Mouse (Mus musculus) limb, embryonic 11.5 days (tissue): Measurements from ENCODE around the gene Art5. TPM values are rescaled to one million over a fixed set of nuclear protein-coding genes. Genes with fewer than 3 reads are reported as not detected.

ENCODE experiments used
- ATAC-seq: fragments of 200-750 bp; cut with Nextera tagmentation; 2 replicates; pipeline ENCODE4 v1.8.0; 2017; ENCODE audit warnings: low read depth; ENCODE audit not compliant: insufficient number of reproducible peaks, low FRiP score, low TSS enrichment
- DNase-seq: peaks from one replicate; pipeline ENCODE4 v3.0.0-alpha.2; 2015; ENCODE audit warnings: low spot score
- H3K27ac ChIP-seq: fragments of 300-500 bp; sonication (generic); replicated peaks from 2 replicates; pipeline ENCODE4 v1.5.1; 2014; ENCODE audit warnings: low read depth, mild to moderate bottlenecking, low read length
- H3K27me3 ChIP-seq: fragments of 300-500 bp; sonication (generic); 2 replicates; pipeline ENCODE4 v1.6.1; 2014; ENCODE audit warnings: mild to moderate bottlenecking, low read length, mixed read lengths; ENCODE audit not compliant: control insufficient read depth, insufficient read depth
- H3K36me3 ChIP-seq: fragments of 300-500 bp; sonication (generic); 2 replicates; pipeline ENCODE4 v1.6.1; 2014; ENCODE audit warnings: mild to moderate bottlenecking, low read length, moderate library complexity, mixed read lengths; ENCODE audit not compliant: control insufficient read depth, insufficient read depth
- H3K4me1 ChIP-seq: fragments of 300-500 bp; sonication (generic); 2 replicates; pipeline ENCODE4 v1.6.1; 2014; ENCODE audit warnings: low read length, mixed read lengths; ENCODE audit not compliant: control insufficient read depth, insufficient read depth
- H3K4me2 ChIP-seq: fragments of 300-500 bp; sonication (generic); 2 replicates; pipeline ENCODE4 v1.6.1; 2014; ENCODE audit warnings: low read depth, mild to moderate bottlenecking, moderate library complexity; ENCODE audit not compliant: severe bottlenecking
- H3K4me3 ChIP-seq: fragments of 300-500 bp; sonication (generic); 2 replicates; pipeline ENCODE4 v1.5.1; 2014; ENCODE audit warnings: low read depth, low read length
- H3K9ac ChIP-seq: fragments of 300-500 bp; sonication (generic); 2 replicates; pipeline ENCODE4 v1.6.1; 2014; ENCODE audit warnings: mild to moderate bottlenecking, low read length
- H3K9me3 ChIP-seq: fragments of 300-500 bp; sonication (generic); 2 replicates; pipeline ENCODE4 v1.6.1; 2016; ENCODE audit warnings: low read length; ENCODE audit not compliant: control insufficient read depth
- WGBS: fragments of 180-500 bp; shearing (Covaris S2); extraction: QIAGEN DNeasy Blood & Tissue Kit; methylation state at CpG from one replicate; pipeline ENCODE4 v1.1.7; 2014; 5-methylcytosine and 5-hydroxymethylcytosine counted together
- polyA plus RNA-seq: library from polyadenylated mRNA; unstranded; fragments of >200 nt; fragmentation: Nextera tagmentation; extraction: Ambion mirVana; gene quantifications from 2 replicates; pipeline ENCODE4 v1.2.1, GENCODE M21; 2014

Art5 gene
- polyA plus RNA-seq, 1 experiment from 2014 or later = 4.9 TPM

DNA sequence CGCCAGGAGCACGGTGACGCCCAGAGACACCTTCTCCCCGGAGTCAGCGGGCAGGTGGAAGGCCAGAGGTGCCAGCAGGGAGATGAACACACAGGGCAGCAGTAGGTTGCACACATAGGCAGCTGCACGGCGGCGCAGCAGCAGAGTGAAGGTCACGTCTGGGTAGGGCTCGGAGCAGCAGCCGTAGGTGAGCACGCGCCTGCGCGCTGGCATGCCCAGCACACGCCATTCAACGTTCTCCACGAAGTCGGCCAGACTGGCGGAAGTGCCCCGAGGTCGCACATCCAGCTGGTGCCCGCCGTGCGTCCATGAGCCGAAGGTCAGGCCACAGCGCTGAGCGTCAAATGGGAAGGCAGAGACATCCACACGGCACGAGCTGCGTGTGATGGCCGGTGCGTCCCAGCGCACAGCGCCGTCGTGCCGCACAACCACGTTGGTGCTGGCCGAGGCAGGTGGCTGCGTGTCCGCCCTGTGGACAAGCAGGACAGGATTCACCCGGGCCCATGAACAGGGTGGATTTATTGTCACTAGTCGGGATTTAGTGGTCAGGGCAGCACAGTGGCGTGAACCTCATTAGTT lies 4.0 kb upstream of the Art5 start:
- H3K4me3 ChIP-seq = no peak overlapping the region
- H3K36me3 ChIP-seq = no peaks in the 10 kb centered on the region
- no peaks in the 10 kb centered on the region for H3K9me3 ChIP-seq
- ATAC-seq (no peak), DNase-seq (no peak)
- 78% methylated on average over 45 of the region's 45 CpGs for WGBS
- H3K27ac ChIP-seq = no peak overlapping the region
- no peaks in the 10 kb centered on the region for H3K4me1 ChIP-seq
- no peak overlapping the region for H3K4me2 ChIP-seq
- H3K27me3 ChIP-seq = no peaks in the 10 kb centered on the region
- no peak overlapping the region for H3K9ac ChIP-seq

DNA sequence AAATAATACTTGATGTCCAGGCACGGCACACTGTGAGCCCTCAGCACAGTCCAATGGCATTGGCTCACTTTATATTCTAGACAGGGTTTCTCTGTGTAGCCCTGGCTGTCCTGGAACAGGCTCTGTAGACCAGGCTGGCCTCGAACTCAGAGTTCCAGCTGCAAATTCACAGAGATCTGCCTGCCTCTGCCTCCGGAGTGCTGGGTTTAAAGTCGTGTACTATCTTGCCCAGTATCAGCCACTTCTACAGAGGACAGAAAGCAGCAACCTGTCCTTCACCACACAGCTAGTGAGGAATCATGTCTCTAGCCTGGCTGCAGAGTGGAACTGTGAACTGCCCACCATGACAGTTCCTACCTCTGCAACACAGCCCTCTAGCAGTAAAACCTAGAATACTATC lies 457 bp upstream of the Art5 start:
- Histone ChIP-seq H3K27me3 (0 out of 2 replicates have a peak, but pooled peaks cover 2% of the 10 kb centered on the region), H3K9me3 (no peaks in the 10 kb centered on the region), H3K4me1 (peaks cover 5% of the 10 kb centered on the region; the same call in 1 of the 2 replicates), H3K27ac (no peak overlapping the region), H3K4me2 (no peak overlapping the region), H3K4me3 (no peak overlapping the region), H3K36me3 (no peaks in the 10 kb centered on the region), H3K9ac (no peak overlapping the region)
- WGBS = 91% methylated on average over 4 of the region's 4 CpGs
- ATAC-seq (no peak), DNase-seq (no peak)

DNA sequence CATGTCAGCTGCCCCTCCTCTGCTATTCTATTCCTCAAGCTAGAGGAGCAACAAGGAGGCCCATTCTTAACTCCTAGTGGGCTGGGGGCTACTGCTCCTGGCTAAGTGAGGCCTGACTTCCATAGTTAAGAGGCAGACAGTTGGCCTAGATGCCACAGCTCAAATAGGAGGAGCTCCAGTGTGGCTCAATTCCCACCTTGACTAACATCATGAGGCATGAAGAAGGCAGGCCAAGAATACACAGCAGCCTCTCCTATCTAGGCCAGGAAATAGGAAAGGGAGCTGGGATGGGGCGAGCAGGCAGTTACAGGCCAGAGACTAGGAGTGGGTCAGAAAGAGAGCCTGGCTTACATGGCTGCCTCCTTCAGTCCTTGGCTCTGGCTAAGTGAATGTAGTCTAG lies 1.1 kb downstream of the Art5 start:
- no peaks in the 10 kb centered on the region for H3K36me3 ChIP-seq
- DNase-seq = no peak
- H3K27me3 ChIP-seq = 0 out of 2 replicates have a peak, but pooled peaks cover 2% of the 10 kb centered on the region
- no peaks in the 10 kb centered on the region for H3K9me3 ChIP-seq
- H3K27ac ChIP-seq = no peak overlapping the region
- no peak for ATAC-seq
- H3K4me2 ChIP-seq = no peak overlapping the region
- H3K4me3 ChIP-seq = no peak overlapping the region
- WGBS = 77% methylated on average over 1 of the region's 1 CpGs
- H3K4me1 ChIP-seq = peaks cover 5% of the 10 kb centered on the region; the same call in 1 of the 2 replicates
- no peak overlapping the region for H3K9ac ChIP-seq

DNA sequence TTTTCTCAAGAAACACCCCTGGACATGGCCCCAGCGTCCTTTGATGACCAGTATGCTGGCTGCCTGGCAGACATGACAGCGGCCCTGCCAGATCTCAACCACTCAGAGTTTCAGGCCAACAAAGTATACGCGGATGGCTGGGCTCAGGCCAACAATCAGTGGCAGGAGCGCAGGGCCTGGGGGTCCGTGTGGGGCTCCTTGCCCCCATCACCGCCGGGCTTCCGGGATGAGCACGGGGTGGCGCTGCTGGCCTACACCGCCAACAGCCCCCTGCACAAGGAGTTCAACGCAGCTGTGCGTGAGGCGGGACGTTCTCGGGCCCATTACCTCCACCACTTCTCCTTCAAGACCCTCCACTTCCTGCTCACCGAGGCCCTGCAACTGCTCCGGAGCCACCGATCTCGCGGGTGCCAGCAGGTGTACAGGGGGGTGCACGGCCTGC lies 2.6 kb downstream of the Art5 start:
- Histone ChIP-seq H3K9ac (peak overlapping the region; percentile 49; the same call in 1 of the 2 replicates), H3K4me1 (peaks cover 5% of the 10 kb centered on the region; the same call in 1 of the 2 replicates), H3K9me3 (no peaks in the 10 kb centered on the region), H3K27me3 (0 out of 2 replicates have a peak, but pooled peaks cover 2% of the 10 kb centered on the region), H3K36me3 (no peaks in the 10 kb centered on the region), H3K27ac (no peak overlapping the region), H3K4me2 (peak overlapping the region; percentile 64), H3K4me3 (peak overlapping the region; percentile 15)
- ATAC-seq (0 out of 2 replicates have a peak, but pooled peaks have one; percentile 17), DNase-seq (peak; percentile 44)
- 12% methylated on average over 23 of the region's 23 CpGs for WGBS

DNA sequence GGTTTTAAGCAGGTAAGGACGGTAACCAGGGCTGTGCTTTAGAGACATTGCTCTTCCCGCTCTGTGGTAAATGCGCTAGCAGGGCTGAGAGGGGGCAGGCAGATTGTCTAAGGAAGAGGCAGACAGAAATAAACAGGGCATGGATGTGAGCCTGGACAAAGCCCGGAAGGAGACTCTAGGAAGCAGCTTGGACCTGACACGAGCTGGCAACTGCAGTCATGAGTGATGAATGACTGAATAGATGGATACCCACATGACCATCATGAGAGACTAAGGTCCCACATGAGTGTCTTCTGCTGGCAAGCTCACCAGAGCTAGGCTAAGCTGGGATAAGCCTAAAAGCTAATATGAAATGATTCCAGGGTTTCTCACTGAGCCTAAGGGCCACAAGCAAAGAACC lies 5.2 kb downstream of the Art5 start:
- Histone ChIP-seq H3K27ac (no peak overlapping the region), H3K4me1 (peaks cover 13% of the 10 kb centered on the region), H3K4me2 (no peak overlapping the region), H3K9me3 (no peaks in the 10 kb centered on the region), H3K27me3 (0 out of 2 replicates have a peak, but pooled peaks cover 2% of the 10 kb centered on the region), H3K4me3 (no peak overlapping the region), H3K36me3 (no peaks in the 10 kb centered on the region), H3K9ac (no peak overlapping the region)
- ATAC-seq = no peak
- no peak for DNase-seq
- 79% methylated on average over 5 of the region's 5 CpGs for WGBS

DNA sequence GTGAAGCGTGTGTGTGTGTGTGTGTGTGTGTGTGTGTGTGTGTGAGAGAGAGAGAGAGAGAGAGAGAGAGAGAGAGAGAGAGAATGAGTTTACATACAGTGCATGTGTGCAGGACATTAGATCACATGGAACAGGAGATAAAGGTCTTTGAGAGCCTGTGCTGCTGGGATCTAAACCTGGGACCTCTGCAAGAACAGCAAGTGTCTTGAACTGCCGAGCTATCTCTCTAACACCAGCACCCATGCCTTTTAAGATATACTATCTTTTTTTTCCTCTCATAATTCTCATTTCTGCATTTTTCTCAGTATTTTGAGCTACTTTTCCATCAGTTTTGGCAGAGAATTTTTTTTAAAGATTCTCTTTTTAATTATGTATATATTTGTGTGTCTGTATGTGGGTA lies 5.7 kb downstream of the Art5 start:
- Histone ChIP-seq H3K9ac (no peak overlapping the region), H3K4me1 (peaks cover 13% of the 10 kb centered on the region), H3K4me2 (no peak overlapping the region), H3K27me3 (0 out of 2 replicates have a peak, but pooled peaks cover 2% of the 10 kb centered on the region), H3K4me3 (no peak overlapping the region), H3K9me3 (no peaks in the 10 kb centered on the region), H3K27ac (no peak overlapping the region), H3K36me3 (no peaks in the 10 kb centered on the region)
- no peak for DNase-seq
- ATAC-seq = no peak
- WGBS = 85% methylated on average over 2 of the region's 2 CpGs

DNA sequence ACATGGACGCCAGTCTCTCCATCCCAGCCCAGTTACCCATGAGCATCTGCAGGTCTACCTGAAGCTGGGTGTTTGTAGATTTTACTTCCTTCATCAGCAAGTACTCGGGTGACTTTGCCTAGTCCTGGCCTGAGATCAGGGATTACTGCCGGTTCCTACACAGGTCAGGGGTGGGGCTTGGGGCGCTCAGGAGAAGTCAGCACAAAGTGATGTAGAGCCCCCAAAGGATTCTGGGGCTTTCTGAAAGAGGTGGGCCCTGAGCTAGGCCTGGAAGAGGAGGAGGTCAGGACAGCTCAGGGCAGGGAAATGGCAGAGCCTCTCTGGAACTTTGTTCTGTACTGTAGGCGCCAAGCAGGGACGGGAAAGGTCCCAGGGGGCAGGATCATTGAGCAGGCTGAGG lies 6.6 kb downstream of the Art5 start:
- peaks cover 13% of the 10 kb centered on the region for H3K4me1 ChIP-seq
- H3K36me3 ChIP-seq = no peaks in the 10 kb centered on the region
- WGBS = 41% methylated on average over 6 of the region's 6 CpGs
- H3K9me3 ChIP-seq = no peaks in the 10 kb centered on the region
- no peak overlapping the region for H3K4me2 ChIP-seq
- no peak overlapping the region for H3K9ac ChIP-seq
- H3K27ac ChIP-seq = no peak overlapping the region
- ATAC-seq (no peak), DNase-seq (no peak)
- H3K4me3 ChIP-seq = no peak overlapping the region
- 0 out of 2 replicates have a peak, but pooled peaks cover 2% of the 10 kb centered on the region for H3K27me3 ChIP-seq

DNA sequence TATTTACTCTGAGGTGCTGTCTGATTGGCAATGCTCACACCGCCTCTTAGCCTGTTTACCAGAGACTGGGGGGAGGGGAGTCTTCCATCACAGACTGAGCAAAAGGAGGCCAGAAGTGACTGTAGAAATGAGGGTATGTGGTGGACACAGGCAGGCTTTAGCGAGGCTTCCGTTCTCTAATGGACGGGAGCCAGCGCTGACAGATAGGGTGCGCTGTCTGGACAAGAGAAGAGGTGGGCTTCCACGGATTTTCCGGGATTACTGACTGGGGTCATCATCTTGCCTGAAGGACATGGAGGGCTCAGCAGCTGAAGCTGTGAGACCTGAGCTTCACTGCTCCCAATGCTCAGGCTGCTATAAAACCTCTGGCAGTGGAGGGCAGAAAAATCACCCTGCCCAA lies 7.0 kb downstream of the Art5 start:
- WGBS = 49% methylated on average over 8 of the region's 8 CpGs
- no peak overlapping the region for H3K4me3 ChIP-seq

More for the DNA sequence above, 7.0 kb downstream of the Art5 start:
- Histone ChIP-seq H3K9ac (no peak overlapping the region), H3K4me2 (no peak overlapping the region), H3K36me3 (no peaks in the 10 kb centered on the region), H3K4me1 (peaks cover 13% of the 10 kb centered on the region), H3K27me3 (0 out of 2 replicates have a peak, but pooled peaks cover 2% of the 10 kb centered on the region), H3K9me3 (no peaks in the 10 kb centered on the region), H3K27ac (no peak overlapping the region)
- DNase-seq (no peak), ATAC-seq (no peak)
